Mouse (Mus musculus) liver, embryonic 15.5 days (tissue): ENCODE results near the gene H2-M9. TPM values are rescaled to one million over a fixed set of nuclear protein-coding genes. Genes with fewer than 3 reads are reported as not detected.

Experiments
- ATAC-seq: fragments of 200-750 bp; cut with Nextera tagmentation; 2 replicates; pipeline ENCODE4 v1.8.0; 2017; ENCODE audit warnings: moderate number of reproducible peaks, mild to moderate bottlenecking, moderate library complexity; ENCODE audit not compliant: insufficient read depth
- H3K27ac ChIP-seq: fragments of 300-500 bp; sonication (generic); replicated peaks from 2 replicates; pipeline ENCODE4 v1.5.1; 2015; ENCODE audit warnings: mild to moderate bottlenecking, inconsistent platforms
- H3K27me3 ChIP-seq: fragments of 300-500 bp; sonication (generic); 2 replicates; pipeline ENCODE4 v1.6.1; 2015; ENCODE audit warnings: mild to moderate bottlenecking, inconsistent platforms
- H3K36me3 ChIP-seq: fragments of 300-500 bp; sonication (generic); replicated peaks from 2 replicates; pipeline ENCODE4 v1.6.1; 2015; ENCODE audit warnings: moderate library complexity, mild to moderate bottlenecking, inconsistent platforms
- H3K4me1 ChIP-seq: fragments of 300-500 bp; sonication (generic); replicated peaks from 2 replicates; pipeline ENCODE4 v1.6.1; 2015; ENCODE audit warnings: inconsistent platforms
- H3K4me2 ChIP-seq: fragments of 300-500 bp; sonication (generic); 2 replicates; pipeline ENCODE4 v1.6.1; 2015; ENCODE audit warnings: moderate library complexity, mild to moderate bottlenecking, inconsistent platforms
- H3K4me3 ChIP-seq: fragments of 300-500 bp; sonication (generic); replicated peaks from 2 replicates; pipeline ENCODE4 v1.5.1; 2015; ENCODE audit warnings: mild to moderate bottlenecking, inconsistent platforms
- H3K9ac ChIP-seq: fragments of 300-500 bp; sonication (generic); 2 replicates; pipeline ENCODE4 v1.6.1; 2015; ENCODE audit warnings: moderate library complexity, mild to moderate bottlenecking, inconsistent platforms
- H3K9me3 ChIP-seq: fragments of 300-500 bp; sonication (generic); replicated peaks from 2 replicates; pipeline ENCODE4 v1.6.1; 2016; ENCODE audit warnings: inconsistent platforms
- WGBS: fragments of 180-500 bp; shearing (Covaris S2); methylation state at CpG from one replicate; pipeline ENCODE4 v1.1.7; 2015; ENCODE audit warnings: mixed read lengths; ENCODE audit not compliant: insufficient replicate concordance; 5-methylcytosine and 5-hydroxymethylcytosine counted together
- polyA plus RNA-seq: library from polyadenylated mRNA; unstranded; fragments of >200 nt; fragmentation: Nextera tagmentation; extraction: Ambion mirVana; gene quantifications from 2 replicates; pipeline ENCODE4 v1.2.1, GENCODE M21; 2015

H2-M9 gene
- not detected in 2 replicates for polyA plus RNA-seq

GRCm38 (mm10) chr17:36642566-36642965, at the start of gene H2-M9:
TSS of gene H2-M9 (minus strand) at chr17:36642666.
- WGBS = 67% methylated on average over 3 of the region's 3 CpGs
- ATAC-seq = no peak

GRCm38 (mm10) chr17:36672119-36672518, 29.7 kb upstream of the H2-M9 start, which contains the start of gene H2-M1:
TSS of gene H2-M1 (minus strand) at chr17:36672219.
- Histone ChIP-seq H3K27ac (no peak within 1 kb of the TSS), H3K9ac (no peak within 1 kb of the TSS), H3K36me3 (no peaks in the 10 kb centered on the region), H3K27me3 (no peaks in the 10 kb centered on the region), H3K9me3 (no peaks in the 10 kb centered on the region), H3K4me1 (no peaks in the 10 kb centered on the region), H3K4me2 (no peak within 1 kb of the TSS), H3K4me3 (no peak within 1 kb of the TSS)
- 34% methylated on average over 3 of the region's 3 CpGs for WGBS
- no peak for ATAC-seq

More at GRCm38 (mm10) chr17:36642566-36642965, at the start of gene H2-M9:
- H3K4me1 ChIP-seq = no peaks in the 10 kb centered on the region
- no peaks in the 10 kb centered on the region for H3K9me3 ChIP-seq
- H3K4me3 ChIP-seq = no peak within 1 kb of the TSS
- no peaks in the 10 kb centered on the region for H3K27me3 ChIP-seq
- no peak within 1 kb of the TSS for H3K4me2 ChIP-seq
- H3K27ac ChIP-seq = no peak within 1 kb of the TSS
- H3K9ac ChIP-seq = no peak within 1 kb of the TSS
- no peaks in the 10 kb centered on the region for H3K36me3 ChIP-seq

Other genes starting within 250 kb of the H2-M9 start
- not detected in 2 replicates for gene H2-M10.4, start 180.3 kb downstream of the H2-M9 start, polyA plus RNA-seq
- gene H2-M11, start 95.6 kb downstream of the H2-M9 start, polyA plus RNA-seq = not detected in 2 replicates
- gene H2-M1, start 29.6 kb upstream of the H2-M9 start, polyA plus RNA-seq = not detected in 2 replicates
- not detected in 2 replicates for gene H2-M10.5, start 130.2 kb upstream of the H2-M9 start, polyA plus RNA-seq
- not detected in 2 replicates for gene H2-M10.6, start 169.5 kb upstream of the H2-M9 start, polyA plus RNA-seq
- gene Trim26, start 194.5 kb upstream of the H2-M9 start, polyA plus RNA-seq = 14.9 and 17.7 TPM in 2 replicates
- gene Trim15, start 224.5 kb upstream of the H2-M9 start, polyA plus RNA-seq = 0.33 and 0.59 TPM in 2 replicates
- gene Trim10, start 226.9 kb upstream of the H2-M9 start, polyA plus RNA-seq = 300 and 303 TPM in 2 replicates
- gene Trim40, start 247.5 kb upstream of the H2-M9 start, polyA plus RNA-seq = not detected in 2 replicates